Mouse (Mus musculus): ENCODE measurements around the gene Gtsf1l. TPM values are rescaled to one million over a fixed set of nuclear protein-coding genes. Genes with fewer than 3 reads are reported as not detected.

Gtsf1l gene
- not detected in 2 replicates for polyA plus RNA-seq (2012; rRNA removed)
- not detected in 2 replicates for polyA plus RNA-seq (2014; fragmentation: Nextera tagmentation; extraction: Ambion mirVana)

DNA sequence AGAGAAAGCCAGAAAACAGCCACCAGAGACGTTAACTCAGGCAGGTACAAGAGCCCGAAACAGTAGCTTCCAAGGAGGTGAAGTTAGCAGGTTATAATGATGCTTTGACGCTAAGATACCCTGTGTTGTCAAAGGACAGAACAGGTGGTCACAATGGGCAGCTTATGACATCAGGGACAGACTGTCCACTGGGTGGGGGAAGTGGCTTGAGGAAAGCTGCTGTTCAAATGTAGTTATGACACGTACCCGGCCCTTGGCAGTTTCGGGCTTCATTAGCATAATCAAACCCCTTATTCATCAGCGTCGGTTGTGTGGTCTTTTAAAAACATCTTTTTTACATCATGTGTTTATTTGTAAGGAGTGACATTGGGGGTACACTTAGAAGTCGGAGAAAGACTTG is at the start of gene Gtsf1l:
Gene Gtsf1l, minus strand, starts transcription at position 128 of the 400 bp plus-strand sequence.
- Histone ChIP-seq H3K4me2 (replicated peaks; ENCODE audit: low read depth, low read length, severe bottlenecking) (no peak within 1 kb of the TSS), H3K27ac (replicated peaks; ENCODE audit: low read depth, low read length) (no peak within 1 kb of the TSS), H3K9me3 (ENCODE audit: control insufficient read depth, low read length) (no peaks in the 10 kb centered on the region), H3K9ac (ENCODE audit: low read depth, low read length, severe bottlenecking) (no peak within 1 kb of the TSS), H3K27me3 (ENCODE audit: control insufficient read depth, insufficient read depth, low read length) (no peaks in the 10 kb centered on the region), H3K4me3 (replicated peaks; ENCODE audit: low read length) (no peak within 1 kb of the TSS), H3K36me3 (ENCODE audit: control insufficient read depth, insufficient read depth, low read length) (no peaks in the 10 kb centered on the region), H3K4me1 (ENCODE audit: control insufficient read depth, insufficient read depth, low read length) (no peaks in the 10 kb centered on the region)
- WGBS, result 90% methylated on average over 9 of the region's 9 CpGs
- no peak for TF ChIP-seq POLR2A (IDR thresholded peaks at IDR 0.05; ENCODE audit: borderline replicate concordance, extremely low read depth, insufficient read depth, insufficient read length)
- ATAC-seq (ENCODE audit: low FRiP score, low read depth), result no peak
- DNase-seq (ENCODE audit: low spot score), result no peak

DNA sequence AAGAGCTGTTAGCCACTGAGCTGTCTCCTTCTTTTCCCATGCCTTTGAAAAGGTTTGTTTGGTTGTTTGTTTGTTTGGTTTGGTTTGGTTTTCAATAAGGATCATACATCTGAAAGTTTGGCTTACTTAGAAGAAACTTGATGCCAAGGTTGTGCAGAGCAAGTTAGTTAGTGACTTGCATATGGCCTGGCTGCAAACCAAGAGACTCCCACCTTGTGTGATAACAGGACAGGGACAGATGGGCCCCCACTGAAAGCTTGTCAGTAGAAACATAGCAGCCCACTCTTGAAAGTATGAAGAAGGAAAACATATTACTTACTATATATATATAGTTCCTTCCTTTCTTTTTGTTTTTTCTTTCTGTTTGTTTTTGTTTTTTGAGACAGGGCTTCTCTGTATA is 49.3 kb upstream of the Gtsf1l start:
- Histone ChIP-seq H3K9ac (ENCODE audit: low read depth, low read length, severe bottlenecking) (no peak overlapping the region), H3K27me3 (ENCODE audit: control insufficient read depth, insufficient read depth, low read length) (no peaks in the 10 kb centered on the region), H3K9me3 (ENCODE audit: control insufficient read depth, low read length) (peaks cover 6% of the 10 kb centered on the region), H3K4me1 (ENCODE audit: control insufficient read depth, insufficient read depth, low read length) (no peaks in the 10 kb centered on the region), H3K27ac (replicated peaks; ENCODE audit: low read depth, low read length) (no peak overlapping the region), H3K4me3 (replicated peaks; ENCODE audit: low read length) (no peak overlapping the region), H3K4me2 (replicated peaks; ENCODE audit: low read depth, low read length, severe bottlenecking) (no peak overlapping the region), H3K36me3 (ENCODE audit: control insufficient read depth, insufficient read depth, low read length) (no peaks in the 10 kb centered on the region)
- no peak for DNase-seq (ENCODE audit: low spot score)
- ATAC-seq (ENCODE audit: low FRiP score, low read depth), result no peak
- TF ChIP-seq POLR2A (IDR thresholded peaks at IDR 0.05; ENCODE audit: borderline replicate concordance, extremely low read depth, insufficient read depth, insufficient read length), result no peak

DNA sequence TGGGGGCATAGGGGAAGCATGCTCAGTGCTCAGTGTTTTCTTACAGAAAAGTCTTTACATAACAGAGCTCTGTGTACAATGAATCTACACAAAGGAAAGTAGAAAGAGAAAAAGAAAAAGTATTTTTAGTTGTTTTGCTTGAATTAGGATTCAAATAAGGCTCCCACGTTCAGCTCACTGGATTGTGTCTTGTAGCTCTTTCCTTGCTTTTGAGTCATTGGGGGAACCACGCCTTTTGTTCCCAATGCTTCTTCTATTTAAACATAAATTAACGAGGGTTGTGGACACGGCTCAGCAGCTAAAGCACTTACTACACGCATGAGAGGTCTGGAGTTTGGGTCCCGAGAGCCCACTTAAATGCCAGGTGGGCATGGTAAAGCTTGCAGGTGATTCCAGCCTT is 48.3 kb upstream of the Gtsf1l start:
- Histone ChIP-seq H3K4me2 (replicated peaks; ENCODE audit: low read depth, low read length, severe bottlenecking) (no peak overlapping the region), H3K9ac (ENCODE audit: low read depth, low read length, severe bottlenecking) (no peak overlapping the region), H3K36me3 (ENCODE audit: control insufficient read depth, insufficient read depth, low read length) (no peaks in the 10 kb centered on the region), H3K4me1 (ENCODE audit: control insufficient read depth, insufficient read depth, low read length) (no peaks in the 10 kb centered on the region), H3K9me3 (ENCODE audit: control insufficient read depth, low read length) (peaks cover 6% of the 10 kb centered on the region), H3K4me3 (replicated peaks; ENCODE audit: low read length) (no peak overlapping the region), H3K27ac (replicated peaks; ENCODE audit: low read depth, low read length) (no peak overlapping the region), H3K27me3 (ENCODE audit: control insufficient read depth, insufficient read depth, low read length) (no peaks in the 10 kb centered on the region)
- ATAC-seq (ENCODE audit: low FRiP score, low read depth) (no peak), DNase-seq (ENCODE audit: low spot score) (no peak)
- 56% methylated on average over 6 of the region's 6 CpGs for WGBS
- no peak for TF ChIP-seq POLR2A (IDR thresholded peaks at IDR 0.05; ENCODE audit: borderline replicate concordance, extremely low read depth, insufficient read depth, insufficient read length)

DNA sequence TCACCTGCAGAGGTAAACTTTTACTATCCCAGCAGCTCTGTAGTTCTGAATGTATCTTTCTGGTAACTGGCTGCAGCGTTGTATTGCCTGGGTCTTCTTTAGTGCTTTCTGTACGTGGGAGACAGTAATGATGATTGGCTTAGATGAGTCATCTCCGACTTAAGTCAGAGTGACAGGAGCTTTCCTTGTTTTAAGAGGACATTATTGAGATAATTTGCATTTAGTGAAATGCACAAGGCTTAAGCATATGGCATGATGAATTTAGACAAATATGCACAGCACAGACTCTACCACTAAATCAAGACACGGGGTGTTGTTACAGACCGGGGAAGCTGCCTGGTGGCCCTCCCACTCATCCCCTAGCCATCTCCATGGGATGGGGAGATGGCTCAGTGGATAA is 44.7 kb upstream of the Gtsf1l start:
- WGBS, result 88% methylated on average over 5 of the region's 5 CpGs
- H3K4me2 ChIP-seq (replicated peaks; ENCODE audit: low read depth, low read length, severe bottlenecking), result no peak overlapping the region

DNA sequence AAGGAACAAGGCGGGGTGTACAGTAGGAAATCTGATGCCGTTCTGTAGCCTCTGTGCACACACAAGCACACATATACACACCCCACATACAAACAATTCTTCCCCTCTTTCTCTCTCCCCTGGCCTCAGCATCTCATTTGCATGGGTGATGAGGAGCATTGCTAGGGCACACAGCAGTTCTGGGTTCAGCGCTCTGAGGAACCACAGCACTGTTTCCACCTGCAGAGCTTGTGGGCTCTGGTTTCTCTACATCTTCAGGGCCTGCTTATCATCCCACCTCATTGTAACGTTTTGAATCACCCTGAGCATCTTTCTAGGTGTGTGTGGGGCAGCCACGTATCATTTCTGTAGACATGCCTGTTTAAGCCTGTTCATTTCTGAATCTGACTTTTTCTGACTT is 43.2 kb upstream of the Gtsf1l start:
- no peak for TF ChIP-seq POLR2A (IDR thresholded peaks at IDR 0.05; ENCODE audit: borderline replicate concordance, extremely low read depth, insufficient read depth, insufficient read length)
- no peak overlapping the region for H3K27ac ChIP-seq (replicated peaks; ENCODE audit: low read depth, low read length)
- DNase-seq (ENCODE audit: low spot score) (no peak), ATAC-seq (ENCODE audit: low FRiP score, low read depth) (no peak)
- no peaks in the 10 kb centered on the region for H3K9me3 ChIP-seq (ENCODE audit: control insufficient read depth, low read length)
- WGBS, result 78% methylated on average over 5 of the region's 5 CpGs
- H3K27me3 ChIP-seq (ENCODE audit: control insufficient read depth, insufficient read depth, low read length), result no peaks in the 10 kb centered on the region
- H3K4me2 ChIP-seq (replicated peaks; ENCODE audit: low read depth, low read length, severe bottlenecking), result no peak overlapping the region
- no peaks in the 10 kb centered on the region for H3K36me3 ChIP-seq (ENCODE audit: control insufficient read depth, insufficient read depth, low read length)
- H3K4me1 ChIP-seq (ENCODE audit: control insufficient read depth, insufficient read depth, low read length), result no peaks in the 10 kb centered on the region
- no peak overlapping the region for H3K4me3 ChIP-seq (replicated peaks; ENCODE audit: low read length)
- no peak overlapping the region for H3K9ac ChIP-seq (ENCODE audit: low read depth, low read length, severe bottlenecking)

More for the DNA sequence above, 44.7 kb upstream of the Gtsf1l start:
- no peak overlapping the region for H3K9ac ChIP-seq (ENCODE audit: low read depth, low read length, severe bottlenecking)
- TF ChIP-seq POLR2A (IDR thresholded peaks at IDR 0.05; ENCODE audit: borderline replicate concordance, extremely low read depth, insufficient read depth, insufficient read length), result no peak
- H3K27me3 ChIP-seq (ENCODE audit: control insufficient read depth, insufficient read depth, low read length), result no peaks in the 10 kb centered on the region
- no peak overlapping the region for H3K27ac ChIP-seq (replicated peaks; ENCODE audit: low read depth, low read length)
- no peaks in the 10 kb centered on the region for H3K4me1 ChIP-seq (ENCODE audit: control insufficient read depth, insufficient read depth, low read length)
- no peaks in the 10 kb centered on the region for H3K36me3 ChIP-seq (ENCODE audit: control insufficient read depth, insufficient read depth, low read length)
- DNase-seq (ENCODE audit: low spot score), result no peak
- no peak for ATAC-seq (ENCODE audit: low FRiP score, low read depth)
- H3K9me3 ChIP-seq (ENCODE audit: control insufficient read depth, low read length), result no peaks in the 10 kb centered on the region
- H3K4me3 ChIP-seq (replicated peaks; ENCODE audit: low read length), result no peak overlapping the region

DNA sequence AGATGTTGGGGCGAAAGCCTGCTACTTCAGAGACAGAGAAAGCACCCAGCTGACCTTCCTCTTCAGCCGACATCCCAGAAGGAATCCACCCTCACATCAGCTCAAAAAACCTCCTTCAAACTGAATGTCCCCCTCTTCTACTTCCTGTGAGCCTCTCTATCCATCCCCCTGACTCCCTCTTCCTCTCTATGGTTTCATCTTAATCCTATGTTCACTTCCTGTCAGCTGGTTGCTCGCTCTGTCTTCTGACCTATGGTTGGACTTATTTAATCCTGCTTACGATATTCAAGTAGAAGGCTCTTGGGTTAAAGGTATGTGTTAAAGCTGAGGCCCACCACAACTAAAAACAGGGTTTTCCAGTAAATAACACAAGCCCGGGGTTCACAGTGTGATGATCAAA is 35.8 kb upstream of the Gtsf1l start:
- no peaks in the 10 kb centered on the region for H3K36me3 ChIP-seq (ENCODE audit: control insufficient read depth, insufficient read depth, low read length)
- H3K4me3 ChIP-seq (replicated peaks; ENCODE audit: low read length), result no peak overlapping the region
- TF ChIP-seq POLR2A (IDR thresholded peaks at IDR 0.05; ENCODE audit: borderline replicate concordance, extremely low read depth, insufficient read depth, insufficient read length), result no peak
- WGBS, result 81% methylated on average over 5 of the region's 5 CpGs
- H3K4me2 ChIP-seq (replicated peaks; ENCODE audit: low read depth, low read length, severe bottlenecking), result no peak overlapping the region
- DNase-seq (ENCODE audit: low spot score), result no peak
- ATAC-seq (ENCODE audit: low FRiP score, low read depth), result no peak
- no peak overlapping the region for H3K27ac ChIP-seq (replicated peaks; ENCODE audit: low read depth, low read length)
- H3K9me3 ChIP-seq (ENCODE audit: control insufficient read depth, low read length), result no peaks in the 10 kb centered on the region
- no peaks in the 10 kb centered on the region for H3K27me3 ChIP-seq (ENCODE audit: control insufficient read depth, insufficient read depth, low read length)
- peaks cover 3% of the 10 kb centered on the region; the same call in 1 of the 2 replicates for H3K4me1 ChIP-seq (ENCODE audit: control insufficient read depth, insufficient read depth, low read length)
- H3K9ac ChIP-seq (ENCODE audit: low read depth, low read length, severe bottlenecking), result no peak overlapping the region
